Mouse (Mus musculus) thymus, postnatal 4 days (tissue): Measurements from ENCODE around the gene Hsd17b1.

Experiments used
- DNase-seq: peaks from one replicate; pipeline ENCODE4 v3.0.0; 2021

Hsd17b1 gene

DNA sequence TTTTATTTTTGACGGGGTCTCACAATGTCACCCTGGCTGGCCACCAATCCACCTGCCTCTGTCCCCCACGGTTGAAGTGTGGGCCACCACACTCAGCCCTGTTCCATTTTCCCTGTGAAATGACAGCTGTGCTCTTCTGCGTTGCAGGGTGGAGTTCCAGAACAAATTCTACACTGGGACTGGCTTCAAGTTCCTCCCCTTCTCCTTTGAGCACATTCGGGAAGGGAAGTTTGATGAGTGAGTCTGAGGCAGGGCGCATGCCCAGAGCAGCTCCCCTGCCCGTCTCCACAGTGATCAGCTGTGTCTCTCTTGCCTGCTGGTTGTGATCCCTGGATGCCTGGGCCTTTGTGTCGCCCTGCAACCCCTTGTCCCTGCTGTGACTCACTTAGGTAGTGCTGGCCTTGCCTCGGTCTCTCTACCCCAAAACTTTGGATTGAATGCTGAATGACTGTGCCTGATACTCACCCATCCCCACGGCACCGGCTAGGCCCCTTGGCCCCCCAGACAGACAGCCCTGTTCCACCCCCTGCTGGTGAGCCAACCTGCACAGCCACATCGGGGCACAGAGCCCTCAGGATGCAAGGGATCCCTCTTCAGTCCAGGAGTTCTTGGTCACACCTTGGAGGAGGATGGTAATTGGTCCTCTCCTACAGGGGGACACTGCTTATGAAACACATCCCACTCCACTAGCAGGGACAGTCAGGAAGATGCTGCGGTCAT is 15.9 kb upstream of the Hsd17b1 start:
- DNase-seq, result peak; percentile 66

GRCm38 (mm10) chr11:101062971-101063675 is 15.1 kb upstream of the Hsd17b1 start:
- peak; percentile 34 for DNase-seq

DNA sequence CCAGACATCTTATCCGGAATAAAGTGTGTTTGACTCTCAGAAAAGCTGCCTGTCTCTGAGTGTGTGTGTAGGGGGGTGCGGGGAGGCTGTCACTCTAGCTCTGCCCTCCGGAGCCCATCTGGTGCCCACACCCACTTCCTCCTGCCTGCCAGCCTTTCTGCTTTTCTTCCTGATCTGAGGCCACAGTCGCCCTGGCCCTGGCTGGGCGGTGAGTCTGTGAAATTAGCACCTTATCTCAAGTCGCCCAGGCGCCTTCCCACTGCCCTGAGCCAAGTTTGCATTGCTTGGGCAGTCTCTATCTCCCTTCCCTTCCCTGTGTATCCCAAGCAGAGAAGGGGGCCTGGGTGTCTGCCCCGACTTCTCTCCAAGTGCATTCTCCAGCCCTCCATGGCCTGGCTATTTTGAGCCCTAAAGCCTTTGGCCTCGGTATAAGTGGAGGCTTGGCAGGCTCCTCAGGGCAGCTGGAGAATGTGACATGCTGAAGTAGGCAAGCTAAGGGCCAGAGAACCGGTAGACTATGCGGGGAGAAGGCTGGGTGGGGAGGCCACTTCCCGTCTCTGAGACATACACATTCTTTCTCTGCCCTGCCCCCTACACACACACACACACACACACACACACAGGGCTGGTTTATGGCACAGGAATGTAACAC is 14.4 kb upstream of the Hsd17b1 start:
- peak; percentile 84 for DNase-seq

DNA sequence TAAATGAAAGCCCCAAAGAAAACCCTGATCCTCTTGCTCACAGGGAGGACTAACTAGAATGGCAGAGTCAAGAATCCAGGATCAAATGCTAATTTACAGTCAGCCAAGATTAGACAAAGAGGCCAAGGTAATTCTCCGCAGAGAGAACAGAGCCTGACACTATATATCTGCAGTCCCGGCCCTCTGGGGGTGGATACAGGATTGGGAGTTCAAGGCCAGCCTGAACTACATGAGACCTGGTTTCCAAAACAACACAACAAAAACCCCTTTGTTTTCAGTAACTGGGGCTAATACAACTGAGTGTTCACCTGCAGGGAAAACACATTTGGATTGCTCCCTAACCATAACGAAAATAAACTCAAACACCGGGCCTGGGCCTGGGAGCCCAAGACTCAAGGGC is 13.7 kb upstream of the Hsd17b1 start:
- no peak for DNase-seq

GRCm38 (mm10) chr11:101065002-101065401 is 13.2 kb upstream of the Hsd17b1 start:
- DNase-seq, result no peak

DNA sequence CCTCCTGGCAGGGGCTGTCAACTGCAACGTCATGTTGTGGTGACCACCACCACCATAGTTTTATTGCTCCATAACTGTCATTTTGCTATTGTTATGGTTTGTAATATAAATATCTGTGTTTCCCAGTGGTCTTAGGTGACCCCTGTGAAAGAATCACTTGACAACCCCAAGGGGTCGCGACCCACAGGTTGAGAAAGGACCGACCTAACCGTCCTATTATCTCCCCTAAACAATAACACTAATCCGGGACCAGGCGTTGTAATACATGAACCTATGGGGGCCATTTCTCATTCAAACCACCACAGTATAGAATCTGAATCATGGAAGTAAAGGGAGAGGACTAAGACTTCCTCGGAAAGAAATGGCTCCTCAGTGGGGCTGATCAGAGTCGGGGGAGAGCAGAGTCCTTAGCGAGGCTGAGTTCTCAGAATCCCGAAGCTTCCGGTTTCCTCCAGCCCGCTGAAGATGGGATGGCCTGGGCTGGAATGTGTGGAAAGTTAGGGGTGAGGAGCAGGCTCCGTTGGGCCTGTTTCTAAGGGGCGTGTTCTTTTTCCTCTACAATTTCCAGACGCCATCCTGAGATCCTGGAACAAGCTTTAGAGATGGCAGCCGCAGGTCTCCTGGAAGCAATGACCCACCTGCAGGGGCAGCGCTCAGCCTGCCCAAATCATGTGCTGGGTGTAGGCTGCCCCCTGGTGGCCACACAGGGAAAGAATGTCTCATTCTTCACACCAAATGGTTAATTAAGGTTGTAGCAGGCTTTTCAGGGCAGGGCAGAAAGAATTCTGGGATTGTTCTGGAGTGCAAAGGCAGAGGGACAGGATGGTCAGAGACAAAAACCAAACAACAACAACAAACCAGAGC is 11.4 kb upstream of the Hsd17b1 start:
- DNase-seq, result peak; percentile 94

- peak; percentile 95 for DNase-seq
Measured at GRCm38 (mm10) chr11:101069391-101070188, 8.6 kb upstream of the Hsd17b1 start, which contains the start of gene Naglu. Gene Naglu, plus strand, starts transcription at chr11:101070012.

GRCm38 (mm10) chr11:101070189-101070527 is 8.1 kb upstream of the Hsd17b1 start:
- DNase-seq, result no peak

GRCm38 (mm10) chr11:101070987-101071386 is 7.2 kb upstream of the Hsd17b1 start:
- DNase-seq, result no peak

DNA sequence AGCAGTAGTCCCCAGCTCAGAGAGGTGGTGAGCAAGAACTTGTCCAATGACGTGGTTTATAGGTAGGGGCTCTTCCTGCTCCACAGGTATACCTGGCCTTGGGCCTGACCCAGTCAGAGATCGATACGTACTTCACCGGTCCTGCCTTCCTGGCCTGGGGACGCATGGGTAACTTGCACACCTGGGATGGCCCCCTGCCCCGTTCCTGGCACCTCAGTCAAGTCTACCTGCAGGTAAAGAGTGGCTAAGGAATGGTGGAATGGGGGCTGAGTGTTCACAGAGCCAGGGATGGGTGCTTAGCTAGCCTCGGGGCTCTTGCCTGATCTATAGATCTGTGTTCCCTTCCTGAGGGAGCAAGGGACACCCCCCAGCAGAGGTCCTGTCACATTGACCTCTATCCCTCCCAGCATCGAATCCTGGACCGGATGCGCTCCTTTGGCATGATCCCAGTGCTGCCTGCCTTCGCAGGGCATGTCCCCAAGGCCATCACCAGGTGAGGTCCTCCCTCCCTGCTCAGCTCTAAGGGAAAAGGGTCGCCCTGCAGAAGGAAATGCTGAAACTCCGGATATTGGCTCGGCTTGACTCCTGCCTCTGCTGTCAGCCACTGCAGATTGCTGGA is 6.3 kb upstream of the Hsd17b1 start:
- DNase-seq, result no peak

- DNase-seq, result peak; percentile 73
Measured at GRCm38 (mm10) chr11:101079746-101080145, 1.5 kb downstream of the Hsd17b1 start.

DNA sequence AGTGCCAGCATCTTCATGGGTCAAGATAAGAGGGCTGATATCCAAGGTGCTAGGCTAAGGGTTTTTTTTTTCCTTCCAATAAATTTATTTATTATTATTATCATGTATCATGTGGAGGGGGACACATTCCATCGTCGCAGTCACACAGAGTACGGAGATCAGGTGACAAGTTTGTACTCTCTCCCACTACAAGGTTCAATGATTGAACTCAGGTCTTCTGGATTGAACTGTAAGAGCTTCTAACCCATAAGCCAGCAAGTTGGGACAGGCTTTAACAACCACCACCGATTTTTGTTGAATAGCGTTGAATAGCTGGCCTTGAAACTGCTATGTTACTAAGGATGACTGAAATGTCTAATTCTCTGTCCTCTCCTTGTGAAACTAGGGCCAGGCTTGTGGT is 2.2 kb downstream of the Hsd17b1 start:
- DNase-seq, result no peak

GRCm38 (mm10) chr11:101081659-101082058 is 3.4 kb downstream of the Hsd17b1 start:
- peak; percentile 19 for DNase-seq

GRCm38 (mm10) chr11:101082208-101083082 is 4.2 kb downstream of the Hsd17b1 start, which contains the start of gene Coasy:
Gene Coasy, plus strand, starts transcription at chr11:101082565.
- DNase-seq, result peak; percentile 82

GRCm38 (mm10) chr11:101083083-101083697 is 5.0 kb downstream of the Hsd17b1 start:
- DNase-seq, result peak; percentile 31

GRCm38 (mm10) chr11:101084246-101084645 is 6.0 kb downstream of the Hsd17b1 start:
- DNase-seq, result no peak

- no peak for DNase-seq
Measured at GRCm38 (mm10) chr11:101084811-101085210, 6.6 kb downstream of the Hsd17b1 start.

DNA sequence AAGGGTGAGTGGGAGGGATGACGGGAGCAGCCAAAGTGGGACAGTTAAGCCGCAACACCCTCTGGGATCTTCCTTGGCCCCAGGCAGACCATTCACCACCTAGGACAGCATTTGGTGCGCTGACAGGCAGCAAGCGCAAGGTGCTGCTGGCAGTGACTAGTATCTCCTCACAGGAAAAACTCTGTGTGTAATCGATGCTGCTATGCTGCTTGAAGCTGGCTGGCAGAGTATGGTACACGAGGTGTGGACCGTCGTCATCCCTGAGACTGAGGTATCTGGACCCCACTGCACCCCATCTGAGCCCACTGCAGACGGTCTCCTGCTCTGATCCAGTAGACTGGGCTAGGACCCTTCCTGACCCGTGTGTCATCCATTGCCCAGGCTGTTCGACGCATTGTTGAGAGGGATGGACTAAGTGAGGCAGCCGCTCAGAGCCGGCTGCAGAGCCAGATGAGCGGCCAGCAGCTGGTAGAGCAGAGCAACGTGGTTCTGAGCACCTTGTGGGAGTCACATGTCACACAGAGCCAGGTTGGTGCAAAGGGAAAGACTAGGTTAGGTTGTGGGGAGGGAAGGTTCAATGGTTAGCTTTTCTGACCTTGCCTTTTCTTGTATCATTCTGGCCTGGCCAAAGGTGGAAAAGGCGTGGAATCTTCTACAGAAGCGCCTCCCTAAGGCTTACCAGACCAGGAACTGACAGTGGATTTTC is 7.6 kb downstream of the Hsd17b1 start:
- DNase-seq, result no peak

DNA sequence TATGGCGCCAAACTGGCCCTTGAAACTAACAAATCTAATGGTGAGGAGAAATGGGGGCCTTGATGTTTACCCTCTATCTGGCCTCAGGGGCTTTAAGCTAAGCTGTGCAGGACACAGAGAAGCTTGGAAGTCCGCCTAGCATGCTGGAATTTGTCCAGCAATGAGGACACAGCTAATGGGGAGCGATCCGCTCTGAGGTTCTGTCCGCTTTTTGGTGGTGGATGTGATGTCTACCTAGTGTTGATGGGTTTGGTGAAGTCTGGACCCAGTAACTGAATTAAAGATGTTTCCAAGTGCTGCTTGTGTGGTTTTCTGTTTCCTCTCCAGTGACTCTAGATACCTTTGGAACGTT is 8.1 kb downstream of the Hsd17b1 start:
- DNase-seq, result no peak
